Mouse (Mus musculus): ENCODE measurements around the gene Ctbp1. TPM values are rescaled to one million over a fixed set of nuclear protein-coding genes. Genes with fewer than 3 reads are reported as not detected.

Gene Ctbp1
- total and polyA plus RNA-seq, 3 experiments = 178 to 227 (median 213) TPM

GRCm38 (mm10) chr5:33203171-33203565 is 71.6 kb downstream of the Ctbp1 start:
- no peak for DNase-seq
- no peak overlapping the region for H3K4me3 ChIP-seq
- no peaks in the 10 kb centered on the region for H3K4me1 ChIP-seq (ENCODE audit: control insufficient read depth, insufficient read depth, low read length)
- intact Hi-C loops (cut with DNase I) = loop anchor here (1.0 to 10.0 kb wide), 6 partner anchors 44 to 382 kb away; partner anchors contain the start of gene Uvssa
- no peak overlapping the region for H3K9ac ChIP-seq (ENCODE audit: low read depth, low read length)
- H3K36me3 ChIP-seq (ENCODE audit: control insufficient read depth, insufficient read depth, low read length) = no peaks in the 10 kb centered on the region
- TF ChIP-seq POLR2A (IDR thresholded peaks at IDR 0.05; ENCODE audit: insufficient read depth, low read depth, low read length) (no peak), EP300 (IDR thresholded peaks at IDR 0.05; ENCODE audit: insufficient read depth, low read depth, low read length) (no peak), CTCF (IDR thresholded peaks at IDR 0.05) (no peak)
- H3K79me2 ChIP-seq (replicated peaks; ENCODE audit: control insufficient read depth, insufficient read depth, low read length) = no peaks in the 10 kb centered on the region
- no peaks in the 10 kb centered on the region; the same call in 1 of the 2 replicates for H3K27me3 ChIP-seq (ENCODE audit: control insufficient read depth, insufficient read depth, low read length)
- H3K27ac ChIP-seq = no peak overlapping the region
- 65% methylated on average over 6 of the region's 6 CpGs for WGBS

GRCm38 (mm10) chr5:33202516-33203170 is 72.2 kb downstream of the Ctbp1 start:
- DNase-seq = no peak
- WGBS = 78% methylated on average over 13 of the region's 13 CpGs
- H3K36me3 ChIP-seq (ENCODE audit: control insufficient read depth, insufficient read depth, low read length) = no peaks in the 10 kb centered on the region

GRCm38 (mm10) chr5:33201697-33202096 is 73.1 kb downstream of the Ctbp1 start:
- Histone ChIP-seq H3K9ac (ENCODE audit: low read depth, low read length) (no peak overlapping the region), H3K27me3 (ENCODE audit: control insufficient read depth, insufficient read depth, low read length) (no peaks in the 10 kb centered on the region; the same call in 1 of the 2 replicates), H3K4me3 (no peak overlapping the region), H3K79me2 (replicated peaks; ENCODE audit: control insufficient read depth, insufficient read depth, low read length) (no peaks in the 10 kb centered on the region), H3K4me1 (ENCODE audit: control insufficient read depth, insufficient read depth, low read length) (no peaks in the 10 kb centered on the region), H3K36me3 (ENCODE audit: control insufficient read depth, insufficient read depth, low read length) (no peaks in the 10 kb centered on the region), H3K27ac (no peak overlapping the region)
- no peak for TF ChIP-seq POLR2A (IDR thresholded peaks at IDR 0.05; ENCODE audit: insufficient read depth, low read depth, low read length)
- no peak for TF ChIP-seq CTCF (IDR thresholded peaks at IDR 0.05)
- no peak for TF ChIP-seq EP300 (IDR thresholded peaks at IDR 0.05; ENCODE audit: insufficient read depth, low read depth, low read length)
- WGBS = 34% methylated on average over 13 of the region's 13 CpGs
- intact Hi-C loops (cut with DNase I) = loop anchor here (2.0 to 10.0 kb wide), 3 partner anchors 177 to 383 kb away; partner anchors contain the start of gene Uvssa
- DNase-seq = no peak

More at GRCm38 (mm10) chr5:33202516-33203170, 72.2 kb downstream of the Ctbp1 start:
- Histone ChIP-seq H3K27me3 (ENCODE audit: control insufficient read depth, insufficient read depth, low read length) (no peaks in the 10 kb centered on the region; the same call in 1 of the 2 replicates), H3K79me2 (replicated peaks; ENCODE audit: control insufficient read depth, insufficient read depth, low read length) (no peaks in the 10 kb centered on the region), H3K9ac (ENCODE audit: low read depth, low read length) (no peak overlapping the region), H3K27ac (no peak overlapping the region), H3K4me1 (ENCODE audit: control insufficient read depth, insufficient read depth, low read length) (no peaks in the 10 kb centered on the region), H3K4me3 (no peak overlapping the region)
- TF ChIP-seq POLR2A (IDR thresholded peaks at IDR 0.05; ENCODE audit: insufficient read depth, low read depth, low read length) (no peak), CTCF (IDR thresholded peaks at IDR 0.05) (no peak), EP300 (IDR thresholded peaks at IDR 0.05; ENCODE audit: insufficient read depth, low read depth, low read length) (no peak)
- intact Hi-C loops (cut with DNase I) = loop anchor here (1.0 to 10.0 kb wide), 6 partner anchors 45 to 382 kb away; partner anchors contain the start of gene Uvssa

GRCm38 (mm10) chr5:33200071-33200470 is 74.7 kb downstream of the Ctbp1 start:
- Histone ChIP-seq H3K4me1 (ENCODE audit: control insufficient read depth, insufficient read depth, low read length) (no peaks in the 10 kb centered on the region), H3K9ac (ENCODE audit: low read depth, low read length) (no peak overlapping the region), H3K4me3 (no peak overlapping the region), H3K27ac (no peak overlapping the region), H3K36me3 (ENCODE audit: control insufficient read depth, insufficient read depth, low read length) (no peaks in the 10 kb centered on the region), H3K27me3 (ENCODE audit: control insufficient read depth, insufficient read depth, low read length) (no peaks in the 10 kb centered on the region; the same call in 1 of the 2 replicates), H3K79me2 (replicated peaks; ENCODE audit: control insufficient read depth, insufficient read depth, low read length) (no peaks in the 10 kb centered on the region)
- no peak for DNase-seq
- intact Hi-C loops (cut with DNase I) = loop anchor here (5.0 to 10.0 kb wide), 2 partner anchors 242 to 385 kb away; no protein-coding TSS in a partner anchor
- WGBS = 32% methylated on average over 1 of the region's 1 CpGs
- no peak for TF ChIP-seq CTCF (IDR thresholded peaks at IDR 0.05)
- TF ChIP-seq EP300 (IDR thresholded peaks at IDR 0.05; ENCODE audit: insufficient read depth, low read depth, low read length) = no peak
- TF ChIP-seq POLR2A (IDR thresholded peaks at IDR 0.05; ENCODE audit: insufficient read depth, low read depth, low read length) = no peak

Other genes starting within 250 kb of the Ctbp1 start
- under 1 TPM; 0.20 to 0.47 TPM for gene Slc5a1, start 170.8 kb downstream of the Ctbp1 start, total RNA-seq (2021)
- 0.15 and 0.31 TPM in 2 replicates for gene Slc5a1, start 170.8 kb downstream of the Ctbp1 start, polyA plus RNA-seq (2012; rRNA removed)
- gene Spon2, start 56.5 kb downstream of the Ctbp1 start, total RNA-seq (2021) = 10 to 100 TPM in 1 of 2 experiments, 1 to 10 TPM in 1; 2.6 to 13.7 TPM
- 13.8 and 28.5 TPM in 2 replicates for gene Spon2, start 56.5 kb downstream of the Ctbp1 start, polyA plus RNA-seq (2012; rRNA removed)
- 10 to 100 TPM; 79.2 to 81.7 TPM for gene Maea, start 60.5 kb upstream of the Ctbp1 start, total RNA-seq (2021)
- 86.7 and 111 TPM in 2 replicates for gene Maea, start 60.5 kb upstream of the Ctbp1 start, polyA plus RNA-seq (2012; rRNA removed)
- gene Uvssa, start 103.6 kb upstream of the Ctbp1 start, total RNA-seq (2021) = 1 to 10 TPM; 3.3 to 3.4 TPM
- 2.8 and 5.0 TPM in 2 replicates for gene Uvssa, start 103.6 kb upstream of the Ctbp1 start, polyA plus RNA-seq (2012; rRNA removed)
- not detected for gene Nkx1-1, start 159.0 kb upstream of the Ctbp1 start, total RNA-seq (2021)
- not detected in 2 replicates for gene Nkx1-1, start 159.0 kb upstream of the Ctbp1 start, polyA plus RNA-seq (2012; rRNA removed)

Measured in heart, adult 2 months (tissue).